Mouse (Mus musculus) forebrain, embryonic 11.5 days (tissue): ENCODE measurements around the gene Npat. TPM values are rescaled to one million over a fixed set of nuclear protein-coding genes. Genes with fewer than 3 reads are reported as not detected.
A peak's percentile ranks its signal among the peaks of the same experiment; 100 is the strongest.

Experiments used
- ATAC-seq: fragments of 200-750 bp; cut with Nextera tagmentation; replicated peaks from 2 replicates; pipeline ENCODE4 v1.8.0; 2017; ENCODE audit warnings: moderate TSS enrichment; ENCODE audit not compliant: low FRiP score
- DNase-seq: peaks from one replicate; pipeline ENCODE4 v3.0.0-alpha.2; 2017; ENCODE audit warnings: low spot score
- H3K27ac ChIP-seq: fragments of 300-500 bp; sonication (generic); 2 replicates; pipeline ENCODE4 v1.5.1; 2014; ENCODE audit warnings: low read depth, low read length
- H3K27me3 ChIP-seq: fragments of 300-500 bp; sonication (generic); 2 replicates; pipeline ENCODE4 v1.6.1; 2014; ENCODE audit warnings: mild to moderate bottlenecking, low read length, mixed read lengths; ENCODE audit not compliant: control insufficient read depth, insufficient read depth
- H3K36me3 ChIP-seq: fragments of 300-500 bp; sonication (generic); 2 replicates; pipeline ENCODE4 v1.6.1; 2014; ENCODE audit warnings: mild to moderate bottlenecking, low read length, moderate library complexity, mixed read lengths; ENCODE audit not compliant: control insufficient read depth, insufficient read depth
- H3K4me1 ChIP-seq: fragments of 300-500 bp; sonication (generic); replicated peaks from 2 replicates; pipeline ENCODE4 v1.6.1; 2014; ENCODE audit warnings: low read length, mixed read lengths; ENCODE audit not compliant: control insufficient read depth, insufficient read depth
- H3K4me2 ChIP-seq: fragments of 300-500 bp; sonication (generic); 2 replicates; pipeline ENCODE4 v1.6.1; 2014; ENCODE audit warnings: low read depth, mild to moderate bottlenecking, low read length, moderate library complexity, mixed read lengths; ENCODE audit not compliant: severe bottlenecking
- H3K4me3 ChIP-seq: fragments of 300-500 bp; sonication (generic); 2 replicates; pipeline ENCODE4 v1.5.1; 2014; ENCODE audit warnings: low read depth, low read length
- H3K9ac ChIP-seq: fragments of 300-500 bp; sonication (generic); 2 replicates; pipeline ENCODE4 v1.6.1; 2014; ENCODE audit warnings: low read length
- H3K9me3 ChIP-seq: fragments of 300-500 bp; sonication (generic); 2 replicates; pipeline ENCODE4 v1.6.1; 2016; ENCODE audit warnings: low read length, mixed read lengths; ENCODE audit not compliant: control insufficient read depth
- WGBS: fragments of 180-500 bp; shearing (Covaris S2); extraction: QIAGEN DNeasy Blood & Tissue Kit; methylation state at CpG from one replicate; pipeline ENCODE4 v1.1.7; 2014; 5-methylcytosine and 5-hydroxymethylcytosine counted together
- polyA plus RNA-seq: library from polyadenylated mRNA; unstranded; fragments of >200 nt; fragmentation: Nextera tagmentation; extraction: Ambion mirVana; gene quantifications from 2 replicates; pipeline ENCODE4 v1.2.1, GENCODE M21; 2014

The Npat gene
- polyA plus RNA-seq, 1 experiment from 2014 or later = 24.3 TPM

DNA sequence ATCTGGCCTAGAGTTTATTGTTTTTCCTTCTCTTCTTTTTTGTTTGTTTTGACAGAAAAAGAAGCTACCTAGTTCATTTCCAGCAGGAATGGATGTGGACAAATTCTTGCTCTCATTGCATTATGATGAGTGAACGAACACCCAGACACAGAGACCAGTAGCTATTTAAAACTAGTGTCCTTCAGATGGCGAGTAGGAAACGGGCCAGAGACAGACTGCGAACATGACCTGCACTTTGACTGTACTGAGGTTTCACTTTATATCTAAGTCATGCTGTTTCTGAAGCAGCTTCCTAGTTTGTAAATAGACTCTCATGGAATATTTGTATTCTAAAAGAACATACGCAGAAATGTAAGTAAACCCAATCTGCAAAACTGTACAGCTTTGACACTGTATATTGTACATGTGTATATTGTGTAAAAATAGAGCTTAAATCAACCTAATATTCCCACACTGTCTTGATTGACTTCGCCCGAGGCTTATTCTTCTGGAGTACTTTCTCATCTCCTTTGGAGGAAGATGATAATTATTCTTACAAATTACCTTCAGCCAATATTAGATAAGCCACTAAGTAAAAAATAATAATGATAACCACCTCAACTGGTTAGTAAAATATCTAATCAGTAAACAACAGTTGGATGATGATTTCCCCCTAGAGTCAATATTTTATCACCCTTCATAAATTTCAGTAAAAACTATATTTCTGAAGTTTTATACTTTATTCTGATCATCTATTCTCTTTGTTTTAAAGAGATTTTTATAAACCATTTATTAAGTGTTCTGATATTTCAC lies 35.9 kb downstream of the Npat start:
- H3K27me3 ChIP-seq = no peaks in the 10 kb centered on the region
- no peaks in the 10 kb centered on the region for H3K4me1 ChIP-seq
- no peak overlapping the region for H3K9ac ChIP-seq
- H3K36me3 ChIP-seq = peaks cover 2% of the 10 kb centered on the region; the same call in 1 of the 2 replicates
- no peaks in the 10 kb centered on the region for H3K9me3 ChIP-seq
- no peak overlapping the region for H3K4me3 ChIP-seq
- H3K4me2 ChIP-seq = no peak overlapping the region
- DNase-seq (no peak), ATAC-seq (no peak)
- WGBS = 97% methylated on average over 7 of the region's 7 CpGs
- H3K27ac ChIP-seq = no peak overlapping the region

DNA sequence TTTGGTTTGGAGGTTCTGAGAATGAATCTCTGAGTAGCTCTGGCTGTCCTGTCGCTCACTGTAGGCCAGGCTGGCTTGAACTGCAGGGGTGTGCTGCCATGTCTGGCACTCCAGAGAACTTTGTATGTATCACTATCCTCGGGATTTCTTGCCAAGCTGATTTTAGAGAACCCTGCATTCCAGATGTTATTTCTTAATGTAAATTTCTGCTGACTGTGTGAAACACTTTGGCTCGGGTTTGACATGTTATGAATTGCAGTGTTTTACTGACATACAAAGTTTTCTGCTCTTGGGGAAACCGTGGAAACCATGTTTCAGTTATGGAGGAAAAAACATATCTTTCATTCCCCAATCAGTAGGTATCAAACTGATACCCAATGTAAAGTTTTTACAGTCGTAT lies 38.9 kb downstream of the Npat start:
- Histone ChIP-seq H3K36me3 (peaks cover 2% of the 10 kb centered on the region; the same call in 1 of the 2 replicates), H3K9ac (no peak overlapping the region), H3K9me3 (no peaks in the 10 kb centered on the region), H3K4me2 (no peak overlapping the region), H3K27me3 (no peaks in the 10 kb centered on the region), H3K4me1 (no peaks in the 10 kb centered on the region), H3K4me3 (no peak overlapping the region), H3K27ac (no peak overlapping the region)
- ATAC-seq = no peak
- WGBS = 89% methylated on average over 5 of the region's 5 CpGs
- DNase-seq = no peak

- no peak for ATAC-seq
- 87% methylated on average over 4 of the region's 4 CpGs for WGBS
- no peak overlapping the region for H3K4me2 ChIP-seq
- no peak overlapping the region for H3K27ac ChIP-seq
- no peak overlapping the region for H3K9ac ChIP-seq
- H3K4me1 ChIP-seq = no peaks in the 10 kb centered on the region
- no peak overlapping the region for H3K4me3 ChIP-seq
- no peak for DNase-seq
- H3K27me3 ChIP-seq = no peaks in the 10 kb centered on the region
- no peaks in the 10 kb centered on the region for H3K9me3 ChIP-seq
- H3K36me3 ChIP-seq = peaks cover 2% of the 10 kb centered on the region; the same call in 1 of the 2 replicates
Observed at GRCm38 (mm10) chr9:53581870-53582269, 45.0 kb downstream of the Npat start.

DNA sequence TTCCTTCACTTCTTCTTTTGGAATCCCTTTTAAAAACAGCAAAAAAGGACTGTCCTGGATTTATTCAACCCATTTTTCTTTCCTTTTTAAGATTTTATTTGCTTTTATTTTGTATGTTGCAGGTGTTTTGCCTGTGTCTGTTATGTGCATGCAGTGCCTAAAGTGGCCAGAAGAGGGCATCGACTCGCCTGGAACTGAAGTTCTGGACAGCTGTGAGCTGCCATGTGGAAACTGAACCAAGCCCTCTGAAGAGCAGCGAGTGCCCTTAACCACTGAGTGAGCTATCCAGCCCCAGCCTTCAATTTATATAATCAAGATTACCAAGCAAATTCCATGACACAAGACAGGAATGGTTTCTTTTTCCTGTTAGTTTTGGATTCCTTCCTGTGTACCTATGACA lies 57.9 kb downstream of the Npat start:
- Histone ChIP-seq H3K9ac (no peak overlapping the region), H3K27me3 (no peaks in the 10 kb centered on the region), H3K4me2 (no peak overlapping the region), H3K9me3 (no peaks in the 10 kb centered on the region), H3K36me3 (no peaks in the 10 kb centered on the region), H3K4me1 (no peaks in the 10 kb centered on the region), H3K4me3 (no peak overlapping the region), H3K27ac (no peak overlapping the region)
- DNase-seq = peak; percentile 84
- ATAC-seq = no peak
- 10% methylated on average over 3 of the region's 3 CpGs for WGBS

DNA sequence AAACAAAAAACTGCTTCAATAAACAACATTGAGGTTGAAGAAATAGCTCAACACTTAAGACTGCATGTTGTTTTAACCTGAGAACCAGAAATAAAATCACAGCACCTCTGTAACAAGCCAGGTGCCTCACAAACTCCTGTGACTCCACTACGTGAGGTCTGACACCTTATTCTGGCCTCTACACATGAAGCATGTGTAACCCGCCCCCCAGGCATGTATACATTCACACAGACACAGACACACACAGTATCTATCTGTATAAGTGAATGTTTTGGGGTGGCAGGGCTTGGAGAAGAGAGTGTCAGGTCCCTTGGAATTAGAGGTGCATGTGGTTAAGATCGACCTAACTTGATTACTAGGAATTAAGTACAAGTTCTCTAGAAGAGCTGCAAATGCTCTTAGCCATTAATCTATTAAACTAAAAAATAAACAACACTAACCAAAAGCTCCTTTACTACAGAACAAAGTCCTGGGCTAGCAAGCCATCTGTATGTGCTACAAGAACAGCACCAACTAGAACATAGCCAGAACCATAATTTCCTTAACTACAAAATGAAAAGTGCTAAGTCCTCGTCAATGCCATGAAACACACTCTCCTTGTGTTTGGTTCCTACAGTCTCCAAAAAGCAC lies 60.2 kb downstream of the Npat start:
- ATAC-seq (no peak), DNase-seq (no peak)
- Histone ChIP-seq H3K36me3 (no peaks in the 10 kb centered on the region), H3K9ac (no peak overlapping the region), H3K27me3 (no peaks in the 10 kb centered on the region), H3K4me1 (no peaks in the 10 kb centered on the region), H3K9me3 (no peaks in the 10 kb centered on the region), H3K4me2 (no peak overlapping the region), H3K27ac (no peak overlapping the region), H3K4me3 (no peak overlapping the region)
- 89% methylated on average over 4 of the region's 4 CpGs for WGBS

DNA sequence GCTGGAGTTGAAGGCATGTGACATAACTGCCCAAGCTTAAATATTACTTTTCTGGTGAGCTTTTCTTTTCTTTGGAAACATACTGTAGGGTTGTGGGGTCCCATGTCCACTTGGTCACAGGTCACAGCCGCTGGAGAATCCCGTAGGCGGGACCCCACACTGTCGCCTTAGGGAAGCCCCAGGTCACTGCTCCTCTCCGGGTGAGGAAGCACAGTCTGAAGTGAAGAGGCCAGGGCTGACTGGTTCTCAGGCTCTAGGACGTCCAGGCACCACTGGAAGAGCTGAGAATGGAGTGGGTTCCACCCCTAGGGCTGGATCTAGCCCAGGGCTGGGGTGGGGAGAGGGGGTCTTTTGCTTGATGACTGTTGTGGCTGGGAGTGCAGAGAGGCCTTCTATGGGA lies 61.8 kb downstream of the Npat start:
- Histone ChIP-seq H3K27me3 (no peaks in the 10 kb centered on the region), H3K36me3 (no peaks in the 10 kb centered on the region), H3K27ac (no peak overlapping the region), H3K9ac (no peak overlapping the region), H3K4me2 (no peak overlapping the region), H3K4me3 (no peak overlapping the region), H3K4me1 (no peaks in the 10 kb centered on the region), H3K9me3 (no peaks in the 10 kb centered on the region)
- no peak for DNase-seq
- no peak for ATAC-seq
- WGBS = 76% methylated on average over 6 of the region's 6 CpGs

DNA sequence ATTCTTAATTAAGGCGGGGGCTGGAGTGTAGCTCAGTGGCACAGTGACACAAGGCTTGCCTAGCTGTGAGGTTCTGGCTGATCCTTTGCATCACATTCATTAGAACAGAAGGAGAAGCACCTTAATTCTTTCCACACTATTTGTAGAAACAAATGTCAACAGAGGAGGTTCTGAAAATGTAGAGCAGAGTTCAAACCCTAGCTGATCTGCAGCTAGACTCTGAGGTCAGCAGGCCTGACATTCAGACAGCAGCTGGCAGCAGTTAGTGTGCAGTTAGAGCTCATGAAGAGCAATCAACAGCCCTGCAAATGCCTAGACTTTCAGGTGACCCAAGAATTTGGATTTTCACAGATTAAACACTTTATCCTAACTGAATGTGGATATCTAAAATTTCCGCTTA lies 64.7 kb downstream of the Npat start:
- Histone ChIP-seq H3K27me3 (no peaks in the 10 kb centered on the region), H3K4me3 (no peak overlapping the region), H3K4me2 (no peak overlapping the region), H3K27ac (no peak overlapping the region), H3K9me3 (no peaks in the 10 kb centered on the region), H3K4me1 (no peaks in the 10 kb centered on the region), H3K36me3 (no peaks in the 10 kb centered on the region), H3K9ac (no peak overlapping the region)
- DNase-seq = no peak
- 97% methylated on average over 2 of the region's 2 CpGs for WGBS
- no peak for ATAC-seq

DNA sequence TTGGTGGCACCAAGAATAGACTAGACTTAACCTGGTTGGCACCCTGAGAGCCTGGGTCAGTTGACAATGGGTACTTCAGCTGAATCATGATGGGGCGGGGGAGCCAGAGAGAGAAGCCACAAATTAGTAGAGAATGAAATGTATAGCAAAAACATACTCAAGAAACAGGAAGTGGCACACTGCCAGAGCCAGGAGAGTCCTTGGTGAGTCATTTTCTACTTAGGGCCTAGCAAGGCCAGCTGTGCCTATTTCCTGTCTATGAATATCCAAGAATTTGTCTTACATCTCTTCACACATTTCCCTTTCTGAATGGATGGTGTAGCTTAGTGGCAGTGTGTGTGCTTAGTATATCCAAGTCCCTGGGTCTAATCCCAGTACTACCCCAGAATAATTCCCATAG lies 66.5 kb downstream of the Npat start:
- ATAC-seq (no peak), DNase-seq (no peak)
- no peaks in the 10 kb centered on the region for H3K36me3 ChIP-seq
- no peak overlapping the region for H3K4me2 ChIP-seq
- 81% methylated on average over 1 of the region's 1 CpGs for WGBS
- no peak overlapping the region for H3K4me3 ChIP-seq
- H3K9me3 ChIP-seq = no peaks in the 10 kb centered on the region
- no peak overlapping the region for H3K27ac ChIP-seq
- no peak overlapping the region for H3K9ac ChIP-seq
- no peaks in the 10 kb centered on the region for H3K27me3 ChIP-seq
- H3K4me1 ChIP-seq = no peaks in the 10 kb centered on the region

DNA sequence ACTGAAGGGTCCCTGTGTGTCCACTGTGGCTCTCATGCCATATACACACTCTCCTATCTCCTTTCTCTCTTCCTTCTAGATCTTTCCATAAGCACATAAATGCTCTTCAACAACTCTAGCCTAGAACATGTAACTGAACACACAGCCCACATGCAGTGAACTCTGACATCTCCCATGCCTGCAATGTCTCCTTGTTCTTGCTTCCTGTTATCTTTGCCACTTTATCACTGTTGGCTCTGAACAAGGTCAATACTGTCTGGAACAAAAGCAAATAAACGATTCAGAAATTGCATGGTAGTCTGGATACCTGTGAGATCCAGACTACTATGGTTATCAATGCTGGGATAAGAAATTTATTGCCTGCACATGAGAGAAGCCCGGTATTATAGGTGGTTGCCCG lies 67.0 kb downstream of the Npat start:
- no peaks in the 10 kb centered on the region for H3K27me3 ChIP-seq
- no peak overlapping the region for H3K4me3 ChIP-seq
- DNase-seq (no peak), ATAC-seq (no peak)
- no peak overlapping the region for H3K9ac ChIP-seq
- no peaks in the 10 kb centered on the region for H3K9me3 ChIP-seq
- no peak overlapping the region for H3K27ac ChIP-seq
- H3K4me1 ChIP-seq = no peaks in the 10 kb centered on the region
- no peak overlapping the region for H3K4me2 ChIP-seq
- no peaks in the 10 kb centered on the region for H3K36me3 ChIP-seq
- WGBS = 88% methylated on average over 3 of the region's 3 CpGs
